Mouse (Mus musculus) lung, adult 2 months (tissue): Measurements from ENCODE around the gene Phldb2. TPM values are rescaled to one million over a fixed set of nuclear protein-coding genes. Genes with fewer than 3 reads are reported as not detected.

Source experiments
- DNase-seq: peaks from one replicate; pipeline ENCODE4 v3.0.0; 2022
- H3K4me1 ChIP-seq: fragments of 200-500 bp; 2 replicates; pipeline ENCODE4 v1.6.1; 2011; ENCODE audit warnings: low read length; ENCODE audit not compliant: control insufficient read depth, insufficient read depth
- H3K4me3 ChIP-seq: fragments of 200-500 bp; replicated peaks from 2 replicates; pipeline ENCODE3; 2011; ENCODE audit warnings: low read depth, mild to moderate bottlenecking, control low read depth, low read length; ENCODE audit errors: extremely low read depth
- CTCF ChIP-seq: fragments of 200-500 bp; IDR thresholded peaks from 2 replicates; pipeline ENCODE4 v1.5.1; 2011; ENCODE audit warnings: mild to moderate bottlenecking, low read length, control low read depth; ENCODE audit not compliant: insufficient read depth
- POLR2A ChIP-seq: fragments of 200-500 bp; IDR thresholded peaks from 2 replicates; pipeline ENCODE4 v1.6.1; 2011; ENCODE audit warnings: low read depth, mild to moderate bottlenecking, control low read depth, low read length, borderline replicate concordance; ENCODE audit errors: extremely low read depth
- WGBS: fragments of 180-500 bp; shearing (Covaris S2); methylation state at CpG from one replicate; pipeline ENCODE4 v1.1.7; 2018; 5-methylcytosine and 5-hydroxymethylcytosine counted together
- polyA plus RNA-seq: library from polyadenylated mRNA; depleted of rRNA; stranded (reverse); fragments of >200 nt; gene quantifications from 2 replicates; pipeline ENCODE4 v1.2.3, GENCODE M21; 2012

The Phldb2 gene
- polyA plus RNA-seq, 1 experiment, result 53.0 TPM

DNA sequence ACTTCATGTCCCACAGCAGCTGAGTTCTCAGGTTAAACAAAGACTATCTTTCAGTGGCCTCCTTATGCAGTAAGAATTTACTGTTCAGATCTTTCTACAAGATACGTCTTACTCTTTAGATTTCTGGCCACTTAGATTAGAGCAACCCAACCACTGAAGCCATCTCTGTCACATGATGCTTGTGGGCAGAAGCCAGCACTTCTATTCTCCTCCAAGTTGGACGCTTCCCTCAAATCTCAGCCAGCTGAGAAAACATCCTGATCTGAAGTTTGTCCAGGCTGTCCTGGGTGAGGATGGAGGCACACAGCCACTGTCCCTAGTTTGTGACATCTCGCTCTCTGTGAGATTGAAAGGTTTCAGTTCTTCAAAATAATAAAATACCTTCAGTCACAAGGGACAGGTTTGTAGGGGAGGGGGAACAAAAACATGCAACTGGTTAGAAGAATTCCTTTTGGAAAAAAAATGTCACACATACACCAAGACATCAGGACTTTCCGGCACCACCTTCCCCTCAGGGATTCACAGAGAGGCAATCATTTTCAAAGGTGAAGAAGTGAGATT is 3.1 kb upstream of the Phldb2 start:
- 69% methylated on average over 4 of the region's 4 CpGs for WGBS
- peaks cover 7% of the 10 kb centered on the region for H3K4me1 ChIP-seq
- no peak for DNase-seq
- no peak overlapping the region for H3K4me3 ChIP-seq
- TF ChIP-seq CTCF (no peak), POLR2A (no peak)

GRCm38 (mm10) chr16:45952501-45952900 is 897 bp downstream of the Phldb2 start:
- TF ChIP-seq POLR2A (no peak), CTCF (no peak)
- DNase-seq, result no peak
- peaks cover 5% of the 10 kb centered on the region for H3K4me1 ChIP-seq
- H3K4me3 ChIP-seq, result no peak overlapping the region
- 40% methylated on average over 5 of the region's 5 CpGs for WGBS

DNA sequence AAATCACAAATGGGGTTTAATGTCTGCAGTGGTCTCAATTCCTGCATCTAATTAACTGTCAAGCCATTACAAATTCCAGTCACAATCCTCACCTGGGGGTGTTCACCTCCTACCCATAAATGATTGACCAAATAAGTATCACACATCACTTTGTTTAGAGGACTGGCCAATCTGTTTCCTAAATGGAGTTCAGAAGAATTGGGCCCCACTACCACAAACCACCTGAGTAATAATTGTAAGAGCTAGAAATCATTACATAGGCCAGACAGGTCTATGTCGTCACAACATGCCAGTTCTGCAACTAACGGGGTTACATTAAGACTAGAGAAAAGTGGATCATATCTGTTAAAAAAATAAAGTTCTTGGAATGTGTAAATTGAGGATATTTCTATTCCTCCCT is 1.4 kb downstream of the Phldb2 start:
- peaks cover 5% of the 10 kb centered on the region for H3K4me1 ChIP-seq
- no peak overlapping the region for H3K4me3 ChIP-seq
- WGBS, result 63% methylated on average over 2 of the region's 2 CpGs
- no peak for DNase-seq
- TF ChIP-seq POLR2A (no peak), CTCF (no peak)

GRCm38 (mm10) chr16:45946335-45946734 is 7.1 kb downstream of the Phldb2 start:
- no peak for DNase-seq
- 89% methylated on average over 2 of the region's 2 CpGs for WGBS
- Histone ChIP-seq H3K4me3 (no peak overlapping the region), H3K4me1 (peaks cover 4% of the 10 kb centered on the region)
- no peak for TF ChIP-seq CTCF
- TF ChIP-seq POLR2A, result no peak

DNA sequence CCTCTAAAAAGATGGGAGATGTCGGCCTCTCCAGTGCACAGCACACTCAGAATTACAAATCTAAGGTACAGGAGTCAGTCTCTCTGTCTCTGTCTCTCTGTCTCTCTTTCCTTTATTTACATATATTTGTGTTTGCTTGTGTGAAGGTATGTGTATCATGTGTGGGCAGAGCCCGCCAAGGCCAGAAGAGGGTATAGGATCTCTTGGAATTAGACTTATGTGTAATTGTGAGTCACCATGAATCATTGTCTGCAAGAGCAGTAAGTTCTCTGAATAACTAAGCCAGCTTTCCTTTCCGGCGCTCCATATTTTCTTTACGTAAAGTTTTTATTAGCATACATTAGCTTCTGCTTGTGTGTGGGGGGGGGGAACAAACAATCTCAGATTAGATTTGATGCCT is 7.7 kb downstream of the Phldb2 start:
- 89% methylated on average over 5 of the region's 5 CpGs for WGBS
- Histone ChIP-seq H3K4me3 (no peak overlapping the region), H3K4me1 (peaks cover 2% of the 10 kb centered on the region; the same call in 1 of the 2 replicates)
- TF ChIP-seq POLR2A (no peak), CTCF (no peak)
- no peak for DNase-seq

- WGBS, result 54% methylated on average over 11 of the region's 11 CpGs
- no peak for DNase-seq
- TF ChIP-seq POLR2A (no peak), CTCF (no peak)
- H3K4me1 ChIP-seq, result peaks cover 2% of the 10 kb centered on the region; the same call in 1 of the 2 replicates
- no peak overlapping the region for H3K4me3 ChIP-seq
Observed at GRCm38 (mm10) chr16:45945174-45945631, 8.2 kb downstream of the Phldb2 start.

DNA sequence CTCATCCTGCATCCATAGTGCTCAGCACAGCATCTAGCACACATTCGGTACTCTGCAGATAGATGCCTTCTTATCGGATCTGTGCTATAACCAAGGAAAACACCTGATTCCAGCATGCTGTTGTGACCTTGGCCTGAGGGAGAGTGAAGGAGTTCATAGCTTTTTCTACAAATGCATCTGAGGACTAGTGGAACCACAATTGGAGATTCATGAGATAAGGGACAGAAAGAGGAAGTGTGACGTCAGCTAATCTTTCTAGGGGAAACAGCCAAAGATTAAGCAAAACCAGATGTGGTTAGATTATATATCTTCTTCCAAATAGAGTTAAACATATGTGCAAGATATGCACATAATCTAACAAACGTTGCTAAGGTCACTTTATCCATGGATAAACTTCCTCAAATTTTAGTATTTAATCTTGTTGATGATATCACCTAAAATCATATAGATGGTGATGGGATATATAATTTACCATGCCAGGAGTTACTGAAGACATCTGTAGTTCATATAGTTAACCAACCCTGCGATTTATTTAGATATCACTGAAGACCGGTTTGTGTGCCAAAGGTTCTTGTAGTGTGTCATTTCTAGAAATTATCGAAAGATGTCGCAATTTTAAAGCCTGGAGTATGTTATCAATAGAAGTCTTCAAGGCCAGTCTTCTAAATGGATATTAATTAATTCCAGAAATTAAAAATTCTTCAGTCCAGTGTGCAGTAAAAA is 11.1 kb downstream of the Phldb2 start:
- WGBS, result 69% methylated on average over 8 of the region's 8 CpGs
- Histone ChIP-seq H3K4me1 (peaks cover 2% of the 10 kb centered on the region; the same call in 1 of the 2 replicates), H3K4me3 (no peak overlapping the region)
- TF ChIP-seq CTCF (no peak), POLR2A (no peak)
- no peak for DNase-seq

GRCm38 (mm10) chr16:45940701-45941100 is 12.7 kb downstream of the Phldb2 start:
- no peak overlapping the region for H3K4me3 ChIP-seq
- TF ChIP-seq POLR2A (no peak), CTCF (no peak)
- peaks cover 2% of the 10 kb centered on the region; the same call in 1 of the 2 replicates for H3K4me1 ChIP-seq
- DNase-seq, result no peak
- WGBS, result 91% methylated on average over 2 of the region's 2 CpGs

- WGBS, result 96% methylated on average over 3 of the region's 3 CpGs
- DNase-seq, result no peak
- TF ChIP-seq POLR2A (no peak), CTCF (0 out of 2 replicates have a peak, but pooled peaks have one; percentile 11)
- Histone ChIP-seq H3K4me3 (no peak overlapping the region), H3K4me1 (no peaks in the 10 kb centered on the region)
Observed at GRCm38 (mm10) chr16:45939436-45939835, 14.0 kb downstream of the Phldb2 start.

- WGBS, result 51% methylated on average over 2 of the region's 2 CpGs
- no peak overlapping the region for H3K4me3 ChIP-seq
- DNase-seq, result no peak
- H3K4me1 ChIP-seq, result no peaks in the 10 kb centered on the region
- no peak for TF ChIP-seq CTCF
- TF ChIP-seq POLR2A, result no peak
Observed at GRCm38 (mm10) chr16:45937381-45937780, 16.0 kb downstream of the Phldb2 start.
